Mouse (Mus musculus): Measurements from ENCODE around the gene Rundc3b.

Rundc3b gene

DNA sequence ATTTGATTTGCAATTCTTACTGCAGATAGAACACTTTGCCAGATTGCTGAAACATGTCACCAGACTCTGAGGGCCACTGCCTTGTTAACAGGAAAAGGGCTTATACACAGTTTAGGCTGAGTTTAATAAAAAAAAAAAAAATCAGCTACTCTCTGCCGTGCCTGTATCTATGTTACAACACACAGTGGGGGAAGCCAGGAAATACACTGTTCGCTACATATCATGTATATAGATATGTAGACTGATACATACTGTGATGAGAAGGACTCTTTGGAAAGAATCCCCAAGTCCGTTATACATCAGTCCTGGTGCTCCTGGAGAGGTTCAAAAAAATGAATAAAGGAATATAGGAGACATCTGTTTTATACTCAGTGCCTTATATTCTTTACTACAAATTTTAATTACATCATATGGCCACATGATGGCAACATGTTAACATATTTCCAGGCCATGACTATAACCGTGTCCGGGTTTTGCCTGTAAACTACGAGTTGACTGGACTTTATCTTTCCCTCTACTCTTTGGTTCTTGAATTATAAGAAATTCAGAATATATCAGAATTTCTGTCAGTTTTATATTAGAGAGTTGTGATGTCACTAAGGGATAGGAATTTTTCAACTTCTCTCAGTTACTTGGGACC, 133.2 kb downstream of the Rundc3b start:
- peak; percentile 8 for DNase-seq (ENCODE audit: extremely low spot score, low read depth, low spot score)

GRCm38 (mm10) chr5:8488701-8489297, 134.0 kb downstream of the Rundc3b start:
- DNase-seq (ENCODE audit: extremely low spot score, low read depth, low spot score), result no peak

DNA sequence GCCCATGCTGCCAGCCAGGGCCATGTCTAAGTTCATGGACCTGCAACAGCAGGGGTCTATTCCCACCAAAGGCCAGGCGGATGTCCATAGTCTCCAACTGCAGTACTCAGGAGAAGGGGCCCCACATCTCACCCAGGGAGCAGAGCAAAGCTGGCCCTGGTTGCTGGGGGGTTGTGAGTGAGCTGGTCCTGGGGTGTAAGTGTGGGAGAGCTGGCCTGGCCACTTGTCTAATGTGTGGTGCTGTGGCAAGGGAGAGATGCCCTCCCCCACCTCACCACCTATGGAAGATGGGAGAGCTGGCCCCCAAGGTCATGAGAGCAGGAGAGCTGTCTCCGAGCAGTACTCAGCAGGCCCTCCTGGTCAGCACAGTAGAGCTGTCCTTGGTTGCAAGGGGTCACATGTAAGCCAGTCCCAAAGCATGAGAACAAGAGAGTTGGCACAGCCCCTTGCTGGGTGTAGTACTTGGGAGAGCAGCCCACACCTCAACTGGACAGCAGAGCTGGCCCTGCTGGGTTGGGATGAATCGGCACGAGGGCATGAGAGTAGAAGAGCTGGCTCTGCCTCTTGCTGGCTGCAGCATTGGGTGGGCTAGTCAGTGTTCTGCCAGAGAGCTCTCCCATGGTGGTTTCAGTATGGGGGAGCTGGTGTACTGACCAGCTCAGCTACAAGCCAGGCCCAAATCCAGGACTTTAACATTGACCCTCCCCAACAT, 134.6 kb downstream of the Rundc3b start:
- DNase-seq (ENCODE audit: extremely low spot score, low read depth, low spot score), result no peak

DNA sequence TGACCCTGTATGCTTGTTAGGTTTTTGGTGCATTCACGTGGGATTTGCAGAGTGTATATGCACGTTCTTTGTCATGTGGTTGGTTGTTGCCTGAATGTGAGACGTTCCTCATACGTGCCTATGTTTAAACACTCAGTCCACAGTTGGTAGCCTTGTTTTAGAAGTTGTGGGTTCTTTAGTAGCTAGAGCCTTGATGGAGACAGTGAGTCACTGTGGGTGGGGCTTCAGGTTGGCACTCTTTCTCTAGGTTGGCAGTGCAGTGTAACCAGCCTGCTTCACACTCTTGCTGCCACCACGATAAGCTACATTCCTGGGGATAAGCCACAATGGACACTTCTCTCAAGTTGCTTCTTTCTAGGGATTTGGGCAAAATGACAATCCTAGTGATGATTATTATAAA, 166.2 kb downstream of the Rundc3b start:
- DNase-seq (ENCODE audit: extremely low spot score, low read depth, low spot score), result no peak

DNA sequence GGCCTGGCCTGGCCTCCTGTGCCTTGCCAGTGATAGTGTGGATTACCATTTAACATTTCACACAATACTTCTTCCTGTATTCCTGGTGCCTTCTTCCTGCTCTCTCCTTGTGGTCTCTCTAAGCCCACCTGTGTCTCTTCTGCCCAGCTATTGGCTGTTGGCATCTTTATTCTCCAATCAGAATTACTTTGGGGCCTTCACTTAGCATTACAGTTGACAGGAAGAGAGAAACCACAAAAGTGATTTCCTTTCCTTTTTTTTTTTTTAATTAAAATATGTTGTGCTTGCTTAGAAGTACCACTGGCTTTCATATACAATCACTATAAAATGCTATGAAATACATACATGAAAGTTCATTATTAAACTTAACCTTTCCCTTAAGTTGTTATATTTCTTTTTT, 167.2 kb downstream of the Rundc3b start:
- DNase-seq (ENCODE audit: extremely low spot score, low read depth, low spot score), result no peak

All from hindlimb bud, embryonic 11.5 days (tissue).